Mouse (Mus musculus) adrenal gland, adult 8-10 months (tissue): Measurements from ENCODE around the gene Mapk3. TPM values are rescaled to one million over a fixed set of nuclear protein-coding genes. Genes with fewer than 3 reads are reported as not detected.
"Not testable (repeated sequence)": the region's sequence is repeated elsewhere in the genome, so short reads cannot be mapped to it uniquely, and the experiment has no call there.

Source experiments
- DNase-seq: peaks from one replicate; pipeline ENCODE4 v3.0.0; 2022
- total RNA-seq, 4 experiments: library from RNA; stranded (reverse); gene quantifications; 2 replicates each; pipeline ENCODE4 v1.2.4; 2022

Gene Mapk3
- total RNA-seq, 4 experiments from 2014 or later: 117 to 195 (median 156) TPM

GRCm38 (mm10) chr7:126759672-126760390, 430 bp downstream of the Mapk3 start:
- no peak for DNase-seq

- DNase-seq: peak; percentile 61
Measured at GRCm38 (mm10) chr7:126760391-126760802, 996 bp downstream of the Mapk3 start.

- peak; percentile 56 for DNase-seq
Measured at GRCm38 (mm10) chr7:126760956-126761355, 1.6 kb downstream of the Mapk3 start.

GRCm38 (mm10) chr7:126761529-126762067, 2.2 kb downstream of the Mapk3 start:
- no peak for DNase-seq

DNA sequence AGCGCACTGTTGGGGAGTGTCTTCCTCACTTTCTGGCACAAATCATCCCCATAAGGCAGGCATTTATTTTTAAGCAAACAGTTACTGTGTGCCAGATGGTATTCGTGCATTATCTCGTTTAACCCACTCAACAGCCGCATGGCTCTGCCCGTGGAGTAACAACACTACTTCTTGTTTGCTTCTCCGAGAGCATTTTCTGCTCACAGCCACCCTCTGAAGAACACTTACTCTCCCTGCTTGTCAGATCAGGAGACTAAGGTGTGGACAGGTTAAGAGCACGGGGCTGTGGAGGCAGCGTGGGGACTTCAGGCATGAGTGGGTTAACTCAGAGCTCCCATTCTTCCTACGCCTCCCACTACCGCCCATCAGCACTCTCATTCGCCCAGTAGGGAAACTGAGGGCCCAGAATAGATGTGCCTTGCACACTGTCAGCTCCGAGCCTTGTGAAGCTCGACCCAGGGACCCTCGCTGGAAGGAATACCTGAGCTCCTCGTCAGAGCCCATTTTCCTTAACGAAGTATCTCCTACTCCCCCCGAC, 3.1 kb downstream of the Mapk3 start:
- no peak for DNase-seq

DNA sequence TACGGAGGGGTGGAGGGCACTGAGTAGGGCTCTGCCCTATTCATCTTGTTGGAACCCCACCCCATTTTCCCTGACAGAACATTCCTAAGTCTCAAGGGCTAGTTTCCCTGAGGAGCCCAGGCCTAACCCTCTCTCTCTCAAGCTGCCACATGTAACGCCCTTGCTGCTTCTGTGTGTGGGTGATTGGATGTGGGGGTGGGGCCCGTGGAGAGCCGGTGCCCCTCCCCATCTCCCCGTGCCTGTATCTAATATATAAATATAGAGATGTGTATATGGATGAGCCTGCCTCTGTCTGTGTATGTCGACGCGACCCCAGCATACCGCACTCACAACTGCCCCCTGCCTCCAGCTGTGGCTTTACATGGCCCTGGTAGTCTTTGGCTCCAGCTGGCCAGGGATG, 6.1 kb downstream of the Mapk3 start:
- no peak for DNase-seq

- no peak for DNase-seq
Measured at GRCm38 (mm10) chr7:126766201-126766600, 6.8 kb downstream of the Mapk3 start, which contains the start of gene Gdpd3. Gdpd3 (plus strand) TSS chr7:126766334.

DNA sequence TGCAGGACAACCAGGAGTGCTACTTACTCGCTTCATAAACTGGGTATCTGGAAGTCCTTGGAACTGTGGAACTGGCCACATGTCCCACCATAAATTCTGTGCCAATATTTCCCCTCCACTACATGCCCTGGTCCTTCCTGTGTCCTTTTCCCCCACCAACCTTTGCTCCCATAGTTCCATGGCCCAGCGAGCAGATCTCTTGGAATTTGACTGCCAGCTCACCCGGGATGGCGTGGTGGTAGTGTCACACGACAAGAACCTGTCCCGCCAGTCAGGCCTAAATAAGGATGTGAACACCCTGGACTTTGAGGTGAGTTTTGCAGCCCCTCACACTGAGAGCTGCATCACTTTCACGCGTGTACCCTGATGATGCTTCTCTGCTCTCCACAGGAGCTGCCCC, 7.6 kb downstream of the Mapk3 start:
- no peak for DNase-seq

GRCm38 (mm10) chr7:126770784-126771183, 11.4 kb downstream of the Mapk3 start:
- DNase-seq: no peak

DNA sequence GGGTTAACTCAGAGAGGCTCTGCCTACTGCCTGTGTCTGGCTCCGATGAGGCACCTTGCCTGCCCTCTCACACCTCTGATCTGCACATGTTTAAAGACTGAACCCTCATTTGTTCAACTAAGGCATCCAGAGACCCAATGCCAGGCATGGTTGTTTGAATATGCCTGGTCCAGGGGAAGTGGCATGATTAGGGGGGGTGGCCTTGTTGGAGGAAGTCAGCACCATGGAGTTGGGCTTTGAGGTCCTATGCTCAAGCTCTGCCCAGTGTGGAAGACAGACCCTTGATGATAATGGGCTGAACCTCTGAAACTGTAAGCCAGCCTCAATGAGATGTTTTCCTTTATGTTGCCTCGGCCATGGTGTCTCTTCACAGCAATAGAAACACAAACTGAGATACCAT, 13.9 kb downstream of the Mapk3 start:
- no peak for DNase-seq

DNA sequence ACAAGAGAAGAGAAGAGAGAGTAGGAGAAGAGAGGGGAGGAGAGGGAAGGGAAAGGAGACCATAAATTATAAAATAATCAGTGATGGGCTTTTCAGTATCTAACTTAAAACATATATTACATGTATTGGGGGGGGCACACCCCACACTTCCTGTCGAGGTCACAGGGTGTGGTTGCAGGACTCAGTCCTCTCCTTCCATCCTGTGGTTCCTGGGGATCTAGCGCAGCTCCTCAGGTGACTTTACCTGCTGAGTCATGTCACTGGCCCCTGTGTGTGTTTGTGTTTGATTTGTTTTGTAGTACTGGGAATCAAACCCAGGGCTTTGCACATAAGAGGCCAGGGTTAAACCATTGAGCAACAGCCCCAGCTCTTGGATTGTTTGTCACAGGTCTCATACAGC, 15.1 kb downstream of the Mapk3 start:
- DNase-seq: no peak

DNA sequence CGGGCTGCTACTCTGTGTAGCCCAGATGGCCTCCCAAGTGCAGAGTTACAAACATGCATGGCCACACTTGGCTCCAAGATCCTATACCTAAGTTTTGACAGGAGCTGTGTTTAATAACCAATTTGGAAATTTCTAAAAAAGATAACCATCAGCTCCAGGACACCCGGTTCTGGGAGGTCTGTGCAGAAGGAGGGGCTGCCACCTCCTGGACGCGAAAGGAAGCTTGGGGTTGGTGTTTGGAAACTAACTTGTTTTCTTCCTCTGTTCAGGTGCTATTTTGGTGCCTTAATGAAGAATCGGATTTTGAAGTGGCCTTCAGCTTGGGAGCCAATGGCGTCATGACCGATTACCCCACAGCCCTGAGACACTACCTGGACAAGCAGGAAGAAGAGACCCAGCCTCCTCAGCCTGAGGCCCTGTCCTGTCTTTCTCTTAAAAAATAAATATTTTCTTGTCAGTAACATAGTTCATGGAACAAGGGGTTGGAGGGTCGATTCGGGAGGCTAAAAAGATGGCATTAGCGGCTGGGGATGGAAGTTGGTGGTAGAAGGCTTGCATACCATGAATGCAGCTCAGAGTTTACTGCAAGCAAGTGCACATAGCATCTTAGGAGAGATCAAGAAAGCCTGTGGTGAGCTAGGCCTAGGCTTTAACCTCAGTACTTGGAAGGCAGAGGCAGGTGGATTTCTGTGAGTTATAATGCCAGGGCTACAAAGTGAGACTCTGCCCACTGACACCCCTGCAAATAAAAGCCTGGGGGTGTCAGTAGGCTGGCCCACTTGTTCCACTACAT, 16.0 kb downstream of the Mapk3 start:
- no peak for DNase-seq

GRCm38 (mm10) chr7:126775978-126776234, 16.5 kb downstream of the Mapk3 start:
- DNase-seq: no peak

- peak; percentile 96 for DNase-seq
Measured at GRCm38 (mm10) chr7:126776598-126777057, 17.2 kb downstream of the Mapk3 start, which contains the start of gene Ypel3. Ypel3 (plus strand) TSS chr7:126776955.

DNA sequence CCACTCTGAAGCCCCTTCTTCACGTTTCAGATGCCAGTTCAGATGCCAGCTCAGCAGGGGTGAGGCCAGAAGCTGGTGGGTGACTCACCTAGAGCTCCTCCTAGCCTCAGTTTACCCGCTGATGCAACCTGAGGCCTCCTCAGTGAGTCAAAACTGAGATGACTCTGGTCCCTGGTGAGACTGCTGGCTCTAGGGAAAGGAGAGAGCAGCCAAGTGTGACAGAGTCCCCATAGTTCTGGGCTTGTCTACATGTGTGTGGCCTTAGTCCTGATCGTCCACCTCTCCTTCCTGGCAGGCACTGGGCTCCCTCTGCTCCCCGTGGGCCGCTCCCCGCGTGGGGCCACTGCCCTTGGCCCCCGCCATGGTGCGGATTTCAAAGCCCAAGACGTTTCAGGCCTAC, 18.1 kb downstream of the Mapk3 start:
- no peak for DNase-seq

DNA sequence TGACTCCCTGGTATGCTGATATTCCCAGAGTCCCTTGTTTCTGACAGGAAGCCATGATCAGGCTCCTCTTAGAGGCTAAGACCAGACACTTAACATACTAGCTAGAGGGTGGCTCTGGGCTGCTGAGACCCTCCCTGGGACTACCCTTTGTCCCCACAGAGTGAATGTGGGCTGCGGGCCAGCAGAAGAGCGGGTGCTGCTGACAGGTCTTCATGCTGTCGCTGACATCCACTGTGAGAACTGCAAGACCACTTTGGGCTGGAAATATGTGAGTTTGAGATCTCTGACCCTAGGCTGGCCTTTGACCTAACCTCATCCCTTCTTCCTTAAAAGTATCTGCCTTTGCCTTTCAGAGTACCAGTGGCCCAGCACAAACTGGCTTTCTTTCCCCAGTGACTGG, 18.7 kb downstream of the Mapk3 start:
- DNase-seq: no peak

GRCm38 (mm10) chr7:126779101-126779500, 19.7 kb downstream of the Mapk3 start:
- DNase-seq: not testable (repeated sequence)

DNA sequence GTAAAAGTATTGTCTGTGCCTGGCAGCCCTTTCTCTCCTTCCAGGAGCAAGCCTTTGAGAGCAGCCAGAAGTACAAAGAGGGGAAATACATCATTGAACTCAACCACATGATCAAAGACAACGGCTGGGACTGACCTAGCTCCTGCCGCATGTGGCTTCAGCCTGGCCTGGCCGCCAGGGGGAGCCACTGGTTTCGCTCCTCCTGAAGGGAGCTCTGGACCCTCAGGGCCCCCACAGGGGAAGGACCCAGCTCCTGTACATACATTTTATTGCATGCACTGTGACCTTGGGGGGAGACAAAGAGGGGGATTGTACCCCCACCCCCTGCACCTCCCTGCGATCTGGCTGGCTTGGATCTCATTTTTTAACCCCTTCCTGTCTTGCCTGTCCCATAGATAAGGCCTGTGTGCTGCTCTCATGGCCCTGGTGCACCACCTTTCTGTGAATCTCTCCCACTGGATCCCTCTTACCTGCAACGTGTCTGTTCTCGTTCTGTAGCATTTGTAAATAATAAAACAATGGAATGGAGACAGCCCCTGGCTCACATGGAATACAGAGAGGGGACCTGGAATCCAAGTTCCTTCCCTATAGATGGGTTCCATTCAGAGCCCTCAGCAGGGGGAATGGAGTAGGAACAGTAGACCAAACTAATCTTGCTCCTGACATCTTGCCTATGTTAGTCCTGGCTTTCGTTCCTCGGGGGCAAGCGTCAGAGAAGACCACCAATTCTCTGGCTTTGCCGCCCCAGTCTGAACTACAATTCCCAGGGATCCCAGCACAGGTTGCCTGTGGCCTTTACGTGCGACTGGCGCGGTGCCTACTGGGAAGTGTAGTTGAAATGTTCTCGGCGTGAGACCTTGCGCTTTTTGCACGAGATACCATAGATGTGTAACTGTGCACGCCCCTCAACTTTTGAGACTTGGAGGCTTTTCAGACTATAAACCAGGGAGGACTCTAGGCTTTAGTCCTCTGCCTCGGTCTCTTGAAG, 20.9 kb downstream of the Mapk3 start:
- peak; percentile 80 for DNase-seq

DNA sequence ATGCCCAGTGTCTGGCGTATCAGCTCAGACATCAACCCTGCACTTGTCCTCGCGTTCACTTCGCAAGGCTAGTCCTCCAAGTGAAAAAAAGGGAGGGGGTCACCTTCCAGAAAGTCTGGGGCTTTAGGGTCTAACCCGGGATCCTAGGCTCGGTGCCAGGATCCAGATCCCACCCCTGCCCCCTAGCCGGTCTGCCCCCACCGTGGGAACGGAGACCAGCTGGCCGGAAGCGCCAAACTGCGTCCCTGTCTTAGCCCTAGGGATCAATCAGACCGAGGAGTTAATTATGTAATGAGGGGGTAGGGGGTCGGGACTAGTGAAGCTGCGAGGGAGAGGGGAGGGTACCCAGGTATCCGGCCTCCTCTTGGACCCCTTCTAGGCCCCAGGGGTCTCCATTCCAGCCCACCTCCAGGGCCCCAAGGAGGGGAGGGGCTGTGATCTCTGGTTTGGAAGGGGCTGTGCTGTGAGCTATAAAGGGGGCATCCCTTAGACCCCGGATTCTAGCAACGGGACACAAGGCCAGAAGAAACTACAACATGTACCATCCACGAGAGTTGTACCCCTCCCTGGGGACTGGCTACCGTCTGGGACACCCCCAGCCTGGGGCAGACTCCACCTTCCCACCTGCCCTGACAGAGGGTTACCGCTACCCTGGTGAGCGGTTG, 21.7 kb downstream of the Mapk3 start, which contains the start of gene Tbx6:
Gene Tbx6, plus strand, starts transcription at position 513 of the 665 bp plus-strand sequence.
- DNase-seq: no peak

DNA sequence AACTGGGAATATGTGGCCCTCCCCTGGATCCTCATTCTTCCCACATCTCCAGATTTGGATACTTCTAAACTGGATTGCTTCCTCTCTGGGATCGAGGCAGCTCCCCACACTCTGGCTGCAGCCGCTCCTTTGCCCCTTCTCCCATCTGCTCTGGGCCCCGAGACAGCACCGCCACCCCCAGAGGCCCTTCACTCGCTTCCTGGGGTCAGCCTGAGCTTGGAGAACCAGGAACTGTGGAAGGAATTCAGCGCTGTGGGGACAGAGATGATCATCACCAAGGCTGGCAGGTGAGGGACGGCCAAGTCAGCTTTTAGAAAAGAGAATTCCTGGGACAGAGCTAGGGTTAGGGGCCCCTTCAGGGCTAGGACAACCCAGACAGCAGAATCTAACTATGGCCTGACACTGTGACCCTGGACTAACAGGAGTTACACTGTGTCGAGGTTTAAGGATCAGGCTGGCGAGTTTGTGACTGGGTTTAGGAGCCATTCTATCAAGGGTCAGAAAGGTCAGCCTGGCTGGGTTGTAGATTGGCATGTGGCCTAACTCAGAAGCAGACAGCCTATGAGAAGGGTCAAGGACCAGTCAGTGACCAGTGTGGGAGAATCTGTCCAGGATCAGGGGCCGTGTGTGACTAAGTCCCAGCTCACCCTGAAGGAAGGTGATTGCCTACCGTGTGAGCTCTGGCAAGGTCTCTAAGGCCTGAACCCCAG, 22.4 kb downstream of the Mapk3 start:
- DNase-seq: no peak

DNA sequence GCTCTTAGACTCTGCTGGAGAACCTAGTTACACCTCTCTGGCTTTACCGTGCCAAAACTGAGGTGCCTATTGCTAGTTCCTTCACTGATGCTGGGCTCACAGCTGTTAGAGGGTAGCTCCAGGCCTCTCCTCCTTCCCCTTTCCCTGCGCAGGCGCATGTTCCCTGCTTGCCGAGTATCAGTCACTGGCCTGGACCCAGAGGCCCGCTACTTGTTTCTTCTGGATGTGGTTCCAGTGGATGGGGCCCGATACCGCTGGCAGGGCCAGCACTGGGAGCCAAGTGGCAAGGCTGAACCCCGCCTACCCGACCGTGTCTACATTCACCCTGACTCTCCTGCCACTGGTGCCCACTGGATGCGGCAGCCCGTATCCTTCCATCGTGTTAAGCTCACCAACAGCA, 23.3 kb downstream of the Mapk3 start:
- DNase-seq: no peak
